Mouse (Mus musculus): ENCODE results near the gene Rasl10b. TPM values are rescaled to one million over a fixed set of nuclear protein-coding genes. Genes with fewer than 3 reads are reported as not detected.

Rasl10b gene
- polyA plus RNA-seq, 1 experiment = 0.64 TPM

DNA sequence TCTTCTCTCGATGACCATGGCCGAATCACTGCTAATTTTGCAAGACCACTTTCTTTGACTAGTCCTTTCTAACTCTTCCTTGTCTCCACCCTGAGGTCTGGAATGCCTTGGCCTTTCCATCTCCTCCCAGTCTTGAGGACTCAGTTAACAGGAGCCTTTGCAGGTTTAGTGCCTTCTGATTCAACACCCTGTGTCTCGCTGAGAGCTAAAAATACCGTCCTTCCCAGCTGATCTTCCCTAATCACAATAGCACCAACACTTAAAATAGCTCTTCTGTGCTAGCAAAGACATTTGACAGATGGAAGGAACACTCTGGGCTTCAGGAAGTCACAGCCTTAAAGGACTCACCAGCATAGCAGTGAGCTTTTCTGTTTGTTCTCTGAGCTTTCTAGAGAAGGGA lies 15.9 kb upstream of the Rasl10b start:
- peaks cover 10% of the 10 kb centered on the region for H3K36me3 ChIP-seq (ENCODE audit: control insufficient read depth, insufficient read depth, low read length)
- 90% methylated on average over 4 of the region's 4 CpGs for WGBS

DNA sequence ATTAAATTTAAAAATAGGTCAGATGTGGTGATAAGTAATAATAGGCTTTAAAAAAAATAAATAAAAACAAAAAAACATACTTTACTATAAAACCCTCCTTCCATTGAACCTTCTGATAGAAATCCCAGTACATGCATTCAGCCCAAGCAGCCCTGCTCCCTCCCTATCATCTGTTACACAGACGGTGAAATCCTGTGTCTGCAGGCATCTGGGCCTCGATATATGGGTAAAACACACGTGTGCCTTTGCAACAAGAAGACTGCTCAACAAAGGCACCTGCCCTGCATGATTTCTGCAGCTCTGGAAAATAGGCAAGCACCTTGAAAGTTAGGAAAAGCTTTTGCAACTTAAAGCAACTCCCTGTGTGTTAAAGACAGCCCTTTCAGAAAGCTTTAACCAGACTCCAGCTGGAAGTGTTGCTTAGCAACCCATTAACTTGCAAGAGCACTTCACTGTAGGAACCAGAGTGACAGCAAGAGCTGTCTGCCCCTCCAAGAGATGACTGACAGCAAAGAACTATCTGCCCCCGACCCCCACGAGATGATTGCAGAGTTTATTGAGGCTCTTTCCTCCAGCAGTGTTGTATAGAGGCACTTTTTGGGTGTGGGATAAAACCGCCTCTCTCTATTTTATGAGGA lies 14.0 kb upstream of the Rasl10b start:
- H3K4me1 ChIP-seq (ENCODE audit: control insufficient read depth, insufficient read depth, insufficient read length) = no peaks in the 10 kb centered on the region
- H3K27ac ChIP-seq (ENCODE audit: insufficient read depth, low read length) = no peak overlapping the region
- WGBS = 89% methylated on average over 6 of the region's 6 CpGs
- no peak overlapping the region for H3K4me3 ChIP-seq (ENCODE audit: extremely low read depth, insufficient read depth, insufficient read length)
- TF ChIP-seq POLR2A (IDR thresholded peaks at IDR 0.05; ENCODE audit: low read depth, low read length) (no peak), CTCF (IDR thresholded peaks at IDR 0.05; ENCODE audit: extremely low read depth, insufficient read depth, insufficient read length, insufficient replicate concordance) (no peak)
- H3K36me3 ChIP-seq (ENCODE audit: control insufficient read depth, insufficient read depth, low read length) = peaks cover 20% of the 10 kb centered on the region
- H3K27me3 ChIP-seq (ENCODE audit: control insufficient read depth, insufficient read depth, low read length) = no peaks in the 10 kb centered on the region
- DNase-seq (ENCODE audit: low read depth in 1 of 2, low spot score in 2 of 2) = no peak

More for the DNA sequence above, 15.9 kb upstream of the Rasl10b start:
- Histone ChIP-seq H3K27ac (ENCODE audit: insufficient read depth, low read length) (no peak overlapping the region), H3K27me3 (ENCODE audit: control insufficient read depth, insufficient read depth, low read length) (no peaks in the 10 kb centered on the region), H3K4me3 (ENCODE audit: extremely low read depth, insufficient read depth, insufficient read length) (no peak overlapping the region), H3K4me1 (ENCODE audit: control insufficient read depth, insufficient read depth, insufficient read length) (no peaks in the 10 kb centered on the region)
- DNase-seq (ENCODE audit: low read depth in 1 of 2, low spot score in 2 of 2) = no peak
- TF ChIP-seq POLR2A (IDR thresholded peaks at IDR 0.05; ENCODE audit: low read depth, low read length) = no peak

DNA sequence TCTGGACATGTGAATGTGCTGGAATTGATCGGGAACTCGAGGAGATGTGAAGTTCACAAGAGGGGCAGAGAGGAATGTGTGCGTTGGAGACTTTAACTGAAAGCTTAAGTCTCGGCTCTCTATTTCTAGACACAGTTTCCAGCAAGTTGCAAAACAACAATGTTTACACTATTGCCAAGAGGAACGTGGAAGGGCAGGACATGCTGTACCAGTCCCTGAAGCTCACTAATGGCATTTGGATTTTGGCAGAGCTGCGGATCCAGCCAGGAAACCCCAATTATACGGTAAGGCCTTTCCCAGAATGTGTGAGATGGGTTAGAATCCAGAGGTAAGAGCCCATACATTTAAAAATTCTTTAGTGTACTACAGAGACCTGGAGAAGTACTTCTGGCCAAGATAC lies 11.3 kb upstream of the Rasl10b start:
- TF ChIP-seq POLR2A (IDR thresholded peaks at IDR 0.05; ENCODE audit: low read depth, low read length) (no peak), CTCF (IDR thresholded peaks at IDR 0.05; ENCODE audit: extremely low read depth, insufficient read depth, insufficient read length, insufficient replicate concordance) (no peak)
- no peaks in the 10 kb centered on the region for H3K4me1 ChIP-seq (ENCODE audit: control insufficient read depth, insufficient read depth, insufficient read length)
- peaks cover 24% of the 10 kb centered on the region for H3K36me3 ChIP-seq (ENCODE audit: control insufficient read depth, insufficient read depth, low read length)
- WGBS = 93% methylated on average over 7 of the region's 7 CpGs
- no peak for DNase-seq (ENCODE audit: low read depth in 1 of 2, low spot score in 2 of 2)
- H3K4me3 ChIP-seq (ENCODE audit: extremely low read depth, insufficient read depth, insufficient read length) = no peak overlapping the region
- no peak overlapping the region for H3K27ac ChIP-seq (ENCODE audit: insufficient read depth, low read length)
- H3K27me3 ChIP-seq (ENCODE audit: control insufficient read depth, insufficient read depth, low read length) = no peaks in the 10 kb centered on the region

DNA sequence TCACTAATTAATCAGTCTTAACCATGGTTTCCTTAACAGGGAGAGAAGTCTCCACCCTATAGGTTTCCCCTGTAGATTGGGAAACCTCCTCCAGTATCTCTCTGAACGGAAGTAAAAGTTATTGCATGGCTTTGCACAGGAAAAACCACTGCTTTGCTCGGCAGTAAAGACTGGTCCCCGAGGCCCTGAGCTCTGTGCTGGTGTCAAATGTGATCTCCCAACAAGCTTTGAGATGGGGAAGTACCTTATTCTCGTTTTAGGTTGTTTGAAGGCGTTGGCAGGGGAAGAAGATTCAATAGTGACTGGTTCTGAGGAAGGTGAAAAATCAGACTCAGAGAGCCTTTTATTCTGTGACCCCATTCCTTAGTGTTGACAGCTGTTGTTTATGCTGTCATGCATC lies 10.2 kb upstream of the Rasl10b start:
- 64% methylated on average over 5 of the region's 5 CpGs for WGBS
- H3K27ac ChIP-seq (ENCODE audit: insufficient read depth, low read length) = no peak overlapping the region
- H3K36me3 ChIP-seq (ENCODE audit: control insufficient read depth, insufficient read depth, low read length) = peaks cover 28% of the 10 kb centered on the region
- TF ChIP-seq CTCF (IDR thresholded peaks at IDR 0.05; ENCODE audit: extremely low read depth, insufficient read depth, insufficient read length, insufficient replicate concordance) = no peak
- TF ChIP-seq POLR2A (IDR thresholded peaks at IDR 0.05; ENCODE audit: low read depth, low read length) = no peak
- no peaks in the 10 kb centered on the region for H3K4me1 ChIP-seq (ENCODE audit: control insufficient read depth, insufficient read depth, insufficient read length)
- no peak overlapping the region for H3K4me3 ChIP-seq (ENCODE audit: extremely low read depth, insufficient read depth, insufficient read length)
- DNase-seq (ENCODE audit: low read depth in 1 of 2, low spot score in 2 of 2) = no peak
- H3K27me3 ChIP-seq (ENCODE audit: control insufficient read depth, insufficient read depth, low read length) = no peaks in the 10 kb centered on the region

DNA sequence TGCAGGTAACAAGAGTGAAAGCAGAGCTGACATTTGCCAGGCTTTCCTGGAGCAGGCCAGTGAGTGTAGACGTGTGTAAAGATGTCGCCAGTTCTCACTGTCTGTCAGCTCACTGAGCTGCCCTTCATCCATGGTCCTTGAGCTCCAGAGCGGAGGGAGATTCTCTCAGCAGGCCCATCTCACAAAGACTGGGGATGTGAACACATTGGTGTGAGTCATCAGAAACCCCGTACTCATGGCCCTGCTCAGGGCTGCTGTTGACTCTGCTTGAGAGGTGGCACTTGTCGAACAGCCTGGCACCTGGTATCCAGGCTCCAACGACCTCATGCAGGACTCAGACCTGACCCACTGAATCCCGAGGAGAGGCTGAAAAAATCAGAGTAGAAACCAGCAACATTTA lies 5.2 kb upstream of the Rasl10b start:
- DNase-seq (ENCODE audit: low read depth in 1 of 2, low spot score in 2 of 2) = no peak
- H3K36me3 ChIP-seq (ENCODE audit: control insufficient read depth, insufficient read depth, low read length) = peaks cover 14% of the 10 kb centered on the region
- 89% methylated on average over 7 of the region's 7 CpGs for WGBS
- peaks cover 2% of the 10 kb centered on the region; the same call in 1 of the 2 replicates for H3K27me3 ChIP-seq (ENCODE audit: control insufficient read depth, insufficient read depth, low read length)
- no peak for TF ChIP-seq POLR2A (IDR thresholded peaks at IDR 0.05; ENCODE audit: low read depth, low read length)
- no peak for TF ChIP-seq CTCF (IDR thresholded peaks at IDR 0.05; ENCODE audit: extremely low read depth, insufficient read depth, insufficient read length, insufficient replicate concordance)
- no peaks in the 10 kb centered on the region for H3K4me1 ChIP-seq (ENCODE audit: control insufficient read depth, insufficient read depth, insufficient read length)
- no peak overlapping the region for H3K27ac ChIP-seq (ENCODE audit: insufficient read depth, low read length)
- H3K4me3 ChIP-seq (ENCODE audit: extremely low read depth, insufficient read depth, insufficient read length) = no peak overlapping the region

DNA sequence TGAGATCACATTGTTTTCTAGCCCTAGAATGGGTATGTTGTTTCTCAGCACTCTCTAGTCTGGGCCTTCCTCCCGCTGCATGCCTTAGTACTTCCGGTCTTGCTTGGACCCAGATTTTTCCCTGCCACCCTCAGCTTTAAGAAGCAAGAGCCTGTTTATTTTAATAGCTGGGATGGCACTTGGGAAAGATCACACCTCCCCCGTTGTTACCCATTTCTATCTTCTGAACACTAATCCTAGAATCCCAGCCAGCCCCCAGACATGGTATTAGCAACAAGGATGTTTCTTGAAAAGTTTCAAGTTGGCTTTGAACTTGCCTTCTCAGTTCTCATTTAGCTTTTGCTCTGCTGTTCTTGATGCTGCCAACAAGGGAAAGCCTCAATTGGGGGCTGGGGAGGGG lies 2.5 kb upstream of the Rasl10b start:
- 68% methylated on average over 3 of the region's 3 CpGs for WGBS
- Histone ChIP-seq H3K4me1 (ENCODE audit: control insufficient read depth, insufficient read depth, insufficient read length) (no peaks in the 10 kb centered on the region), H3K27me3 (ENCODE audit: control insufficient read depth, insufficient read depth, low read length) (peaks cover 11% of the 10 kb centered on the region), H3K4me3 (ENCODE audit: extremely low read depth, insufficient read depth, insufficient read length) (no peak overlapping the region), H3K36me3 (ENCODE audit: control insufficient read depth, insufficient read depth, low read length) (peaks cover 6% of the 10 kb centered on the region), H3K27ac (ENCODE audit: insufficient read depth, low read length) (no peak overlapping the region)
- DNase-seq (ENCODE audit: low read depth in 1 of 2, low spot score in 2 of 2) = no peak
- TF ChIP-seq POLR2A (IDR thresholded peaks at IDR 0.05; ENCODE audit: low read depth, low read length) = no peak
- TF ChIP-seq CTCF (IDR thresholded peaks at IDR 0.05; ENCODE audit: extremely low read depth, insufficient read depth, insufficient read length, insufficient replicate concordance) = no peak

DNA sequence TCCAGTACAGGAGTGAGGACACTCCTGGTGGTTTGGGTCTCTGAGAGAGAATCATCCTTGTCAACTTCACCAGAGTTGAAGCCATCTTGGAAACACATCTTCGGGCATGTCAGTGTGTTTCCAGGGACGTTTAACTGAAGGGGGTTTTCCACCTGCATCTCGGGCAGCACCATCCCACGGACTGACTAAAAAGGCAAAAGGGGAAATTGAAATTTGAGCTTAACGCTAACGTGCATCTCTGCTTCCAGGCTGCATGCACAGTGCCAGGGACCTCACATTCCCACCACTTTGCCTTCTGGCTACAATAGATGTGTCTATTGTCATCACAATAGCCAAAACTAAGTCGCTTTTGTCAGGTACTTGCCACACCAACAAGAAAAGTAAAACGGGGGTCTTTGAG lies 695 bp upstream of the Rasl10b start:
- WGBS = 21% methylated on average over 8 of the region's 8 CpGs
- H3K36me3 ChIP-seq (ENCODE audit: control insufficient read depth, insufficient read depth, low read length) = peaks cover under 1% of the 10 kb centered on the region; the same call in 1 of the 2 replicates

More for the DNA sequence above, 695 bp upstream of the Rasl10b start:
- peaks cover 11% of the 10 kb centered on the region for H3K27me3 ChIP-seq (ENCODE audit: control insufficient read depth, insufficient read depth, low read length)
- TF ChIP-seq CTCF (IDR thresholded peaks at IDR 0.05; ENCODE audit: extremely low read depth, insufficient read depth, insufficient read length, insufficient replicate concordance) (no peak), POLR2A (IDR thresholded peaks at IDR 0.05; ENCODE audit: low read depth, low read length) (no peak)
- H3K4me3 ChIP-seq (ENCODE audit: extremely low read depth, insufficient read depth, insufficient read length) = no peak overlapping the region
- DNase-seq (ENCODE audit: low read depth in 1 of 2, low spot score in 2 of 2) = no peak
- no peak overlapping the region for H3K27ac ChIP-seq (ENCODE audit: insufficient read depth, low read length)
- no peaks in the 10 kb centered on the region for H3K4me1 ChIP-seq (ENCODE audit: control insufficient read depth, insufficient read depth, insufficient read length)

Measured in spleen, adult 2 months (tissue).